Mouse (Mus musculus) MEL (cell line): ENCODE measurements around the gene Mast1.
A peak's percentile ranks its signal among the peaks of the same experiment; 100 is the strongest.

Experiments
- CHD2 ChIP-seq: IDR thresholded peaks from 2 replicates; pipeline ENCODE4 v1.6.1; 2011; ENCODE audit warnings: low read length, improper control_type of control experiment
- EP300 ChIP-seq, 2 experiments: IDR thresholded peaks; 2 replicates each; pipeline ENCODE4 v1.6.1; 2011; ENCODE audit warnings: improper control_type of control experiment in 2 of 2, low read length in 2 of 2, low read depth in 1 of 2, mild to moderate bottlenecking in 1 of 2
- POLR2A ChIP-seq, 2 experiments: IDR thresholded peaks; 2 replicates each; pipeline ENCODE4 v1.6.1; 2011 to 2012; ENCODE audit warnings: low read length in 2 of 2, mild to moderate bottlenecking in 2 of 2, control low read depth in 1 of 2, improper control_type of control experiment in 1 of 2, low read depth in 1 of 2, moderate library complexity in 1 of 2; ENCODE audit not compliant: control insufficient read depth in 1 of 2, insufficient read depth in 1 of 2, poor library complexity in 1 of 2
- TCF12 ChIP-seq: IDR thresholded peaks from 2 replicates; pipeline ENCODE4 v1.6.1; 2014; ENCODE audit warnings: low read depth, mild to moderate bottlenecking, inconsistent platforms, low read length, improper control_type of control experiment, moderate library complexity
- ZKSCAN1 ChIP-seq: IDR thresholded peaks from 2 replicates; pipeline ENCODE4 v1.6.1; 2012; ENCODE audit warnings: low read depth, mild to moderate bottlenecking, inconsistent platforms, low read length, improper control_type of control experiment, moderate library complexity

GRCm38 (mm10) chr8:84893709-84894134 lies 43.4 kb downstream of the Mast1 start, which contains the start of gene Gcdh:
- TF ChIP-seq POLR2A (IDR thresholded peaks at IDR 0.05; ENCODE audit: control insufficient read depth in 1 of 2, insufficient read depth in 1 of 2, low read depth in 1 of 2, low read length in 2 of 2, poor library complexity in 1 of 2) (peak in 1 of 2 experiments; percentile 61; a peak in 2 of 4 replicates), EP300 (IDR thresholded peaks at IDR 0.05; ENCODE audit: low read depth in 1 of 2, low read length in 2 of 2) (no peak), ZKSCAN1 (no peak), CHD2 (no peak), TCF12 (no peak)
